Mouse (Mus musculus): ENCODE results near the gene Ube2o. TPM values are rescaled to one million over a fixed set of nuclear protein-coding genes. Genes with fewer than 3 reads are reported as not detected.

Gene Ube2o
- total and polyA plus RNA-seq, 2 experiments from 2014 or later: 35.7 to 109 TPM

- Histone ChIP-seq H3K27ac (ENCODE audit: low read depth, low read length) (no peak overlapping the region), H3K4me3 (ENCODE audit: low read depth, low read length) (no peak overlapping the region), H3K4me2 (ENCODE audit: low read depth, low read length, poor library complexity, severe bottlenecking) (no peak overlapping the region), H3K27me3 (ENCODE audit: insufficient read depth, low read length) (peaks cover 21% of the 10 kb centered on the region; the same call in 1 of the 2 replicates), H3K9me3 (ENCODE audit: low read length) (no peaks in the 10 kb centered on the region), H3K4me1 (ENCODE audit: insufficient read depth, low read length) (no peaks in the 10 kb centered on the region), H3K36me3 (ENCODE audit: insufficient read depth, low read length) (no peaks in the 10 kb centered on the region), H3K9ac (replicated peaks; ENCODE audit: low read length, poor library complexity, severe bottlenecking) (no peak overlapping the region)
- 61% methylated on average over 6 of the region's 6 CpGs for WGBS
- TF ChIP-seq CTCF (IDR thresholded peaks at IDR 0.05): no peak
- ATAC-seq (ENCODE audit: low FRiP score) (peak; percentile 56; the same call in 1 of the 2 replicates), DNase-seq (ENCODE audit: low spot score) (peak; percentile 86)
Measured at GRCm38 (mm10) chr11:116621258-116621704, 40.0 kb upstream of the Ube2o start.

GRCm38 (mm10) chr11:116620559-116621253, 39.5 kb upstream of the Ube2o start:
- WGBS: 80% methylated on average over 10 of the region's 10 CpGs
- H3K27ac ChIP-seq (ENCODE audit: low read depth, low read length): no peak overlapping the region; the same call in 1 of the 2 replicates
- H3K36me3 ChIP-seq (ENCODE audit: insufficient read depth, low read length): no peaks in the 10 kb centered on the region
- no peak overlapping the region for H3K9ac ChIP-seq (replicated peaks; ENCODE audit: low read length, poor library complexity, severe bottlenecking)
- no peak overlapping the region for H3K4me2 ChIP-seq (ENCODE audit: low read depth, low read length, poor library complexity, severe bottlenecking)
- ATAC-seq (ENCODE audit: low FRiP score) (no peak), DNase-seq (ENCODE audit: low spot score) (no peak)
- H3K27me3 ChIP-seq (ENCODE audit: insufficient read depth, low read length): peaks cover 21% of the 10 kb centered on the region; the same call in 1 of the 2 replicates
- TF ChIP-seq CTCF (IDR thresholded peaks at IDR 0.05): no peak
- H3K4me1 ChIP-seq (ENCODE audit: insufficient read depth, low read length): no peaks in the 10 kb centered on the region
- no peak overlapping the region for H3K4me3 ChIP-seq (ENCODE audit: low read depth, low read length)
- H3K9me3 ChIP-seq (ENCODE audit: low read length): no peaks in the 10 kb centered on the region

GRCm38 (mm10) chr11:116620073-116620472, 38.8 kb upstream of the Ube2o start:
- no peaks in the 10 kb centered on the region for H3K9me3 ChIP-seq (ENCODE audit: low read length)
- DNase-seq (ENCODE audit: low spot score) (no peak), ATAC-seq (ENCODE audit: low FRiP score) (no peak)
- peaks cover 15% of the 10 kb centered on the region; the same call in 1 of the 2 replicates for H3K27me3 ChIP-seq (ENCODE audit: insufficient read depth, low read length)
- 46% methylated on average over 9 of the region's 9 CpGs for WGBS
- H3K4me3 ChIP-seq (ENCODE audit: low read depth, low read length): no peak overlapping the region
- TF ChIP-seq CTCF (IDR thresholded peaks at IDR 0.05): no peak
- no peak overlapping the region for H3K4me2 ChIP-seq (ENCODE audit: low read depth, low read length, poor library complexity, severe bottlenecking)
- no peaks in the 10 kb centered on the region for H3K4me1 ChIP-seq (ENCODE audit: insufficient read depth, low read length)
- no peak overlapping the region for H3K9ac ChIP-seq (replicated peaks; ENCODE audit: low read length, poor library complexity, severe bottlenecking)
- no peaks in the 10 kb centered on the region for H3K36me3 ChIP-seq (ENCODE audit: insufficient read depth, low read length)
- no peak overlapping the region for H3K27ac ChIP-seq (ENCODE audit: low read depth, low read length)

- WGBS: 71% methylated on average over 8 of the region's 8 CpGs
- Histone ChIP-seq H3K36me3 (ENCODE audit: insufficient read depth, low read length) (no peaks in the 10 kb centered on the region), H3K27me3 (ENCODE audit: insufficient read depth, low read length) (peaks cover 12% of the 10 kb centered on the region; the same call in 1 of the 2 replicates), H3K4me2 (ENCODE audit: low read depth, low read length, poor library complexity, severe bottlenecking) (no peak overlapping the region), H3K4me3 (ENCODE audit: low read depth, low read length) (no peak overlapping the region), H3K9me3 (ENCODE audit: low read length) (no peaks in the 10 kb centered on the region), H3K4me1 (ENCODE audit: insufficient read depth, low read length) (no peaks in the 10 kb centered on the region), H3K27ac (ENCODE audit: low read depth, low read length) (no peak overlapping the region), H3K9ac (replicated peaks; ENCODE audit: low read length, poor library complexity, severe bottlenecking) (no peak overlapping the region)
- no peak for ATAC-seq (ENCODE audit: low FRiP score)
- peak; percentile 42 for DNase-seq (ENCODE audit: low spot score)
- TF ChIP-seq CTCF (IDR thresholded peaks at IDR 0.05): no peak
Measured at GRCm38 (mm10) chr11:116619561-116619960, 38.3 kb upstream of the Ube2o start.

GRCm38 (mm10) chr11:116619156-116619555, 37.9 kb upstream of the Ube2o start:
- H3K9ac ChIP-seq (replicated peaks; ENCODE audit: low read length, poor library complexity, severe bottlenecking): no peak overlapping the region
- no peak overlapping the region for H3K4me2 ChIP-seq (ENCODE audit: low read depth, low read length, poor library complexity, severe bottlenecking)
- ATAC-seq (ENCODE audit: low FRiP score): no peak
- H3K4me3 ChIP-seq (ENCODE audit: low read depth, low read length): no peak overlapping the region
- H3K9me3 ChIP-seq (ENCODE audit: low read length): no peaks in the 10 kb centered on the region
- H3K27ac ChIP-seq (ENCODE audit: low read depth, low read length): no peak overlapping the region
- no peak for TF ChIP-seq CTCF (IDR thresholded peaks at IDR 0.05)
- no peaks in the 10 kb centered on the region for H3K4me1 ChIP-seq (ENCODE audit: insufficient read depth, low read length)
- DNase-seq (ENCODE audit: low spot score): no peak
- 84% methylated on average over 7 of the region's 7 CpGs for WGBS
- H3K27me3 ChIP-seq (ENCODE audit: insufficient read depth, low read length): peaks cover 8% of the 10 kb centered on the region; the same call in 1 of the 2 replicates
- H3K36me3 ChIP-seq (ENCODE audit: insufficient read depth, low read length): no peaks in the 10 kb centered on the region

GRCm38 (mm10) chr11:116618666-116619065, 37.4 kb upstream of the Ube2o start:
- no peak overlapping the region for H3K27ac ChIP-seq (ENCODE audit: low read depth, low read length)
- DNase-seq (ENCODE audit: low spot score) (no peak), ATAC-seq (ENCODE audit: low FRiP score) (no peak)
- H3K4me3 ChIP-seq (ENCODE audit: low read depth, low read length): no peak overlapping the region
- TF ChIP-seq CTCF (IDR thresholded peaks at IDR 0.05): no peak
- no peak overlapping the region for H3K4me2 ChIP-seq (ENCODE audit: low read depth, low read length, poor library complexity, severe bottlenecking)
- H3K27me3 ChIP-seq (ENCODE audit: insufficient read depth, low read length): peaks cover 5% of the 10 kb centered on the region; the same call in 1 of the 2 replicates
- H3K9ac ChIP-seq (replicated peaks; ENCODE audit: low read length, poor library complexity, severe bottlenecking): no peak overlapping the region
- no peaks in the 10 kb centered on the region for H3K4me1 ChIP-seq (ENCODE audit: insufficient read depth, low read length)
- WGBS: 92% methylated on average over 7 of the region's 7 CpGs
- H3K36me3 ChIP-seq (ENCODE audit: insufficient read depth, low read length): no peaks in the 10 kb centered on the region
- H3K9me3 ChIP-seq (ENCODE audit: low read length): no peaks in the 10 kb centered on the region

Data from midbrain, postnatal 0 days (tissue).